Mouse (Mus musculus) embryonic facial prominence, embryonic 12.5 days (tissue): ENCODE results near the gene Adgrl2. TPM values are rescaled to one million over a fixed set of nuclear protein-coding genes. Genes with fewer than 3 reads are reported as not detected.

Source experiments
- ATAC-seq: fragments of 200-750 bp; cut with Nextera tagmentation; 2 replicates; pipeline ENCODE4 v1.8.0; 2017; ENCODE audit not compliant: insufficient number of reproducible peaks, insufficient read depth, low FRiP score, low TSS enrichment
- H3K27ac ChIP-seq: fragments of 300-500 bp; sonication (generic); 2 replicates; pipeline ENCODE4 v1.5.1; 2016; ENCODE audit warnings: mild to moderate bottlenecking
- H3K27me3 ChIP-seq: fragments of 300-500 bp; sonication (generic); 2 replicates; pipeline ENCODE4 v1.6.1; 2016; ENCODE audit warnings: mild to moderate bottlenecking, moderate library complexity
- H3K36me3 ChIP-seq: fragments of 300-500 bp; sonication (generic); 2 replicates; pipeline ENCODE4 v1.6.1; 2016; ENCODE audit warnings: mild to moderate bottlenecking
- H3K4me1 ChIP-seq: fragments of 300-500 bp; sonication (generic); 2 replicates; pipeline ENCODE4 v1.6.1; 2016
- H3K4me2 ChIP-seq: fragments of 300-500 bp; sonication (generic); replicated peaks from 2 replicates; pipeline ENCODE4 v1.6.1; 2016; ENCODE audit warnings: mild to moderate bottlenecking, moderate library complexity
- H3K4me3 ChIP-seq: fragments of 300-500 bp; sonication (generic); 2 replicates; pipeline ENCODE4 v1.5.1; 2016; ENCODE audit warnings: mild to moderate bottlenecking
- H3K9ac ChIP-seq: fragments of 300-500 bp; sonication (generic); 2 replicates; pipeline ENCODE4 v1.6.1; 2016; ENCODE audit warnings: mild to moderate bottlenecking, moderate library complexity
- H3K9me3 ChIP-seq: fragments of 300-500 bp; sonication (generic); 2 replicates; pipeline ENCODE4 v1.6.1; 2016; ENCODE audit warnings: mild to moderate bottlenecking, moderate library complexity
- WGBS: fragments of 180-500 bp; shearing (Covaris S2); methylation state at CpG from one replicate; pipeline ENCODE4 v1.1.7; 2016; 5-methylcytosine and 5-hydroxymethylcytosine counted together
- polyA plus RNA-seq: library from polyadenylated mRNA; unstranded; fragments of >200 nt; fragmentation: Nextera tagmentation; extraction: Ambion mirVana; gene quantifications from 2 replicates; pipeline ENCODE4 v1.2.1, GENCODE M21; 2016

Adgrl2 gene
- polyA plus RNA-seq, 1 experiment from 2014 or later, result 141 TPM

- Histone ChIP-seq H3K27ac (no peak overlapping the region), H3K36me3 (no peaks in the 10 kb centered on the region), H3K27me3 (no peaks in the 10 kb centered on the region), H3K4me3 (no peak overlapping the region), H3K4me2 (no peak overlapping the region), H3K9ac (no peak overlapping the region), H3K4me1 (peaks cover 34% of the 10 kb centered on the region), H3K9me3 (no peaks in the 10 kb centered on the region)
- 76% methylated on average over 13 of the region's 13 CpGs for WGBS
- no peak for ATAC-seq
Measured at GRCm38 (mm10) chr3:148964991-148965605, 25.3 kb downstream of the Adgrl2 start.

- Histone ChIP-seq H3K4me2 (no peak overlapping the region), H3K9ac (no peak overlapping the region), H3K4me1 (peaks cover 46% of the 10 kb centered on the region), H3K36me3 (no peaks in the 10 kb centered on the region), H3K9me3 (no peaks in the 10 kb centered on the region), H3K4me3 (no peak overlapping the region), H3K27ac (no peak overlapping the region), H3K27me3 (no peaks in the 10 kb centered on the region)
- ATAC-seq, result no peak
- WGBS, result 88% methylated on average over 5 of the region's 5 CpGs
Measured at GRCm38 (mm10) chr3:148963381-148964044, 26.8 kb downstream of the Adgrl2 start.

GRCm38 (mm10) chr3:148961611-148962010, 28.7 kb downstream of the Adgrl2 start:
- no peak overlapping the region for H3K4me2 ChIP-seq
- H3K36me3 ChIP-seq, result no peaks in the 10 kb centered on the region
- no peak overlapping the region for H3K27ac ChIP-seq
- H3K4me3 ChIP-seq, result no peak overlapping the region
- ATAC-seq, result no peak
- peaks cover 49% of the 10 kb centered on the region for H3K4me1 ChIP-seq
- WGBS, result 76% methylated on average over 5 of the region's 5 CpGs
- H3K27me3 ChIP-seq, result no peaks in the 10 kb centered on the region
- H3K9me3 ChIP-seq, result no peaks in the 10 kb centered on the region
- no peak overlapping the region for H3K9ac ChIP-seq

GRCm38 (mm10) chr3:148960751-148961289, 29.5 kb downstream of the Adgrl2 start:
- 51% methylated on average over 9 of the region's 9 CpGs for WGBS
- no peak overlapping the region for H3K4me2 ChIP-seq
- peaks cover 51% of the 10 kb centered on the region for H3K4me1 ChIP-seq
- H3K27ac ChIP-seq, result no peak overlapping the region
- no peak for ATAC-seq
- no peak overlapping the region for H3K4me3 ChIP-seq
- H3K27me3 ChIP-seq, result no peaks in the 10 kb centered on the region
- H3K36me3 ChIP-seq, result no peaks in the 10 kb centered on the region
- no peak overlapping the region for H3K9ac ChIP-seq
- H3K9me3 ChIP-seq, result no peaks in the 10 kb centered on the region

DNA sequence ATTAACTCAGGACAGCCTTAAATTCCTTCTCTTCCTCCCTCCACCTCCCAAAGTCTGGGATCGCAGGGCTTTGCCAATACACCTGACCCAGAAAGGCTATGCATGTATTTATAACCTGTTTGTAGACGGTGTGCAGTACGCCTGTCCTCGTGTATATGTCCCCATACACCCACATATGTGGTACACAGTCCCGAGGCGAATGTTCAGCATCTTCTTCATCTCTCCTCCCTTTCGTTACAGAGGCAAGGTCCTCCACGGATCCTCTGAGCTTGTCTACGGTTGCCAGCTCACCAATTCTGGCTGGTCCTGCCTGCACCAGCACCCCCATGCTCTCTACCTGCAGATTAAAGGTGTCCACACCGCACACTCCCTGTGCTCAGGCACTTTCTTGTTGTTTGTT, 30.1 kb downstream of the Adgrl2 start:
- no peaks in the 10 kb centered on the region for H3K27me3 ChIP-seq
- H3K9ac ChIP-seq, result no peak overlapping the region
- peaks cover 51% of the 10 kb centered on the region for H3K4me1 ChIP-seq
- peak overlapping the region; percentile 44 for H3K4me2 ChIP-seq
- H3K27ac ChIP-seq, result no peak overlapping the region
- ATAC-seq, result no peak
- no peaks in the 10 kb centered on the region for H3K9me3 ChIP-seq
- no peaks in the 10 kb centered on the region for H3K36me3 ChIP-seq
- 76% methylated on average over 10 of the region's 10 CpGs for WGBS
- H3K4me3 ChIP-seq, result no peak overlapping the region

DNA sequence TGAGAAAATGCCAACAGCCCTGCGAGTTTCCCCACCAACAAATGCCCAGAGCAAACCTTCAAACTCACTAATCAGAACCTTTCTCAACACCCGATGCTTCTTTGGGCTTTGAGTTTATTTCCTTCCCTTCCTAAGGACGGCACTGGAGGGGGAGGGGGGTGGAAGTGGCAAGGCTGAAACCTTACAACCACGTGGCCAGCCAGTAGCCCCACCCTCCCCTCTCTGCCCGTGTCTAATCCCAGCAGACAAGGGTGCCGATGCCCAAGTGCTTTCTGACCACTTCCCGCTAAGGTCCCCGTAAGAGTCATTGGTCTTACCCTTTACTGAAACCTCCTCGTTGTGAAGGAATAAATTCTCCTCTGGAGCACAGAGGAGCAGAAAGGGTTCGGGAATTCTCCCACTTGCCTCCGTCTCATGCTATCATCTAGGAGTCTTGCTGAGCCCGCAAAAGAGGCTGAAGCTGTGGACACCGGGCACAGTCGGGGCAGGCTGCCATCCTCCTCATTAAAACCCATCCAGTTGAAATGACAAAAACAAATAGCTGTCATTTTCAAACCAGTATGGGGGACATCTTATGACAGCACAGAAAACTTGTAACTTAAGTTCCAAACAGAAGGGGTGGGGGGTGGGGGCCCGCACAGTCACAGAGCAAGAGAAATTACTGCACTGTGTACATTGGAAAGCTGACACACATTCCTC, 30.9 kb downstream of the Adgrl2 start:
- Histone ChIP-seq H3K27ac (no peak overlapping the region; the same call in 1 of the 2 replicates), H3K9ac (no peak overlapping the region), H3K4me3 (peak overlapping the region; percentile 14; the same call in 1 of the 2 replicates), H3K4me2 (peak overlapping the region; percentile 44), H3K9me3 (no peaks in the 10 kb centered on the region), H3K4me1 (peaks cover 47% of the 10 kb centered on the region), H3K27me3 (no peaks in the 10 kb centered on the region), H3K36me3 (no peaks in the 10 kb centered on the region)
- WGBS, result 17% methylated on average over 15 of the region's 15 CpGs
- ATAC-seq, result no peak

GRCm38 (mm10) chr3:148958714-148959113, 31.6 kb downstream of the Adgrl2 start:
- no peak overlapping the region for H3K9ac ChIP-seq
- H3K4me2 ChIP-seq, result no peak overlapping the region
- no peaks in the 10 kb centered on the region for H3K27me3 ChIP-seq
- WGBS, result 76% methylated on average over 5 of the region's 5 CpGs
- H3K4me3 ChIP-seq, result no peak overlapping the region
- no peaks in the 10 kb centered on the region for H3K36me3 ChIP-seq
- 0 out of 2 replicates have a peak overlapping the region, but pooled peaks have one; percentile 9 for H3K27ac ChIP-seq
- H3K4me1 ChIP-seq, result peaks cover 47% of the 10 kb centered on the region
- no peaks in the 10 kb centered on the region for H3K9me3 ChIP-seq
- no peak for ATAC-seq

GRCm38 (mm10) chr3:148958185-148958584, 32.2 kb downstream of the Adgrl2 start:
- H3K27me3 ChIP-seq, result no peaks in the 10 kb centered on the region
- no peak overlapping the region for H3K4me3 ChIP-seq
- 57% methylated on average over 9 of the region's 9 CpGs for WGBS
- peaks cover 47% of the 10 kb centered on the region for H3K4me1 ChIP-seq
- no peak overlapping the region for H3K4me2 ChIP-seq
- H3K27ac ChIP-seq, result no peak overlapping the region
- ATAC-seq, result no peak
- no peaks in the 10 kb centered on the region; the same call in 1 of the 2 replicates for H3K36me3 ChIP-seq
- no peak overlapping the region for H3K9ac ChIP-seq
- no peaks in the 10 kb centered on the region for H3K9me3 ChIP-seq

DNA sequence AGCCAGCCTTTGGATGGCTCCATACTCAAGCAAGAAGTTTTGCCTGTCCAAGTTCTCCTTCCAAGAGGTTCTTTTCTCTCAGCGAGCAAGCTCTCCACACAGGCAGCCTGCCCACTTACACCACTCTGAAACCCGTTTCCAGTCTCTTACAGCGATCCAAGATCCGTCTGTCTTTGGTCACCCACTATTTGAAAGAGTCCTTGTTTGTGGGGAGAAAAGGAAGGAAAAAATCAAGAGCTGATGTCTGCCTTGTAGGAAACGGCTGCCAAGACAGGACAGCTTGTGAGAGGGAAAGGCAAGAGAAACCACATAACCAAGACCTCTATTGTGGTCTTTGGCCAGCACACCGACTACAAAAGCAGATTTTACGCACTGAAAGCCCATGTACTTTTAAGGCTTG, 33.5 kb downstream of the Adgrl2 start:
- H3K4me3 ChIP-seq, result no peak overlapping the region
- H3K27ac ChIP-seq, result 0 out of 2 replicates have a peak overlapping the region, but pooled peaks have one; percentile 13
- H3K27me3 ChIP-seq, result no peaks in the 10 kb centered on the region
- ATAC-seq, result no peak
- peaks cover 11% of the 10 kb centered on the region for H3K36me3 ChIP-seq
- no peak overlapping the region for H3K9ac ChIP-seq
- peaks cover 43% of the 10 kb centered on the region for H3K4me1 ChIP-seq
- no peak overlapping the region for H3K4me2 ChIP-seq
- 65% methylated on average over 7 of the region's 7 CpGs for WGBS
- no peaks in the 10 kb centered on the region for H3K9me3 ChIP-seq

GRCm38 (mm10) chr3:148949796-148950195, 40.6 kb downstream of the Adgrl2 start:
- H3K36me3 ChIP-seq, result peaks cover 12% of the 10 kb centered on the region
- no peak for ATAC-seq
- 51% methylated on average over 8 of the region's 8 CpGs for WGBS
- H3K27me3 ChIP-seq, result no peaks in the 10 kb centered on the region
- peaks cover 10% of the 10 kb centered on the region; the same call in 1 of the 2 replicates for H3K4me1 ChIP-seq
- no peak overlapping the region for H3K9ac ChIP-seq
- H3K9me3 ChIP-seq, result no peaks in the 10 kb centered on the region
- H3K27ac ChIP-seq, result no peak overlapping the region
- H3K4me2 ChIP-seq, result no peak overlapping the region
- no peak overlapping the region for H3K4me3 ChIP-seq

DNA sequence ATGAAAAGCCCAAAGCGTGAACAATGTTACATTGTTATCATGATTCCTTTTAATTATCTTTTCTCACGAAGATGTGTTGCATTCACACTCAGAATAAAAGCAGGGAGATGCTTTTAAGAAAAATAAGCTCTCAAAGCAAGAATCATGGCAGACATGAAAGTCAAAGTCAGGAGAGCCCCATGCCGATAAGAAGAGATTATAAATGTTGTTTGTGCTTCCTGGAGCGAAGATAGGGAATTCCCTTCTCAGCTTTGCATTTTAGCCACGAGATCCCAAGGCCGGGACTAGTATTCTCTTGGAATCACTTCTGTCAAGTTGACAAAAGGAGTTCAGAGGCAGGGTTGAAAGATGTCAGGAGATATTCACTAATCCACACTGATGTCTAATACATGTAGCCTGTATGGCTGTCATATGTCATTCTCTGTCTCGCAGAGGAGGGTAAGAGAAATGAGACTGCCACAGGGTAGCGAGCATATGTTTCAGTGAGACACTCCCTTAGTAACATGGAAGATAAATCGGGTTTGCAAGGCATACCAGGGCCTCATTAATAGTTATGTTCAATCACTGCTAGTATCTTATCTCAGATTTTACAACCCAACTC, 42.5 kb downstream of the Adgrl2 start:
- Histone ChIP-seq H3K4me1 (peaks cover 16% of the 10 kb centered on the region; the same call in 1 of the 2 replicates), H3K27ac (no peak overlapping the region), H3K36me3 (peaks cover 11% of the 10 kb centered on the region), H3K27me3 (no peaks in the 10 kb centered on the region), H3K9me3 (no peaks in the 10 kb centered on the region), H3K4me2 (no peak overlapping the region), H3K9ac (no peak overlapping the region), H3K4me3 (no peak overlapping the region)
- no peak for ATAC-seq
- WGBS, result 71% methylated on average over 9 of the region's 9 CpGs
